Mouse (Mus musculus) small intestine, adult 2 months (tissue): ENCODE measurements around the gene Olfr1375.
"Not testable (repeated sequence)": the region's sequence is repeated elsewhere in the genome, so short reads cannot be mapped to it uniquely, and the experiment has no call there.

ENCODE experiments used
- CTCF ChIP-seq: fragments of 200-500 bp; IDR thresholded peaks from 2 replicates; pipeline ENCODE4 v1.5.1; 2012; ENCODE audit warnings: low read depth, mild to moderate bottlenecking, control low read depth, inconsistent platforms, low read length, moderate library complexity, mixed read lengths; ENCODE audit not compliant: insufficient replicate concordance, insufficient read length; ENCODE audit errors: extremely low read depth
- POLR2A ChIP-seq: fragments of 200-500 bp; IDR thresholded peaks from 2 replicates; pipeline ENCODE4 v1.6.1; 2012; ENCODE audit warnings: low read depth, mild to moderate bottlenecking, control low read depth, inconsistent platforms, low read length, moderate library complexity

DNA sequence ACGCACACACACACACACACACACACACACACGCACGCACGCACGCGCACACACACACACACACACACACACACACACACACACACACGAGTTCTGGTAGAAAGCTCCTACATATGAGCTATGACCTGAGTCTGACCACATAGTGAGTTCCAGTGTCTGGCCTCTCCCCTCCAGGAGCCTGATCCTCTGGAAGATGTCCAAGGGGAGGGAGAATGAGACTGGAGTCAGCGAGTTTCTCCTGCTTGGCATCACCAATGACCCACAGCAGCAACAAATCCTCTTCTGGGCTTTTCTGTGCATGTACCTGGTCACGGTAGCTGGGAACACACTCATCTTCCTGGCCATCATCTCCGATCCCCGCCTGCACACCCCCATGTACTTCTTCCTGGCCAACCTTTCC lies 21.1 kb upstream of the Olfr1375 start:
- not testable (repeated sequence) for TF ChIP-seq CTCF, POLR2A
